Mouse (Mus musculus): ENCODE measurements around the gene Ap3m1.

Gene Ap3m1

DNA sequence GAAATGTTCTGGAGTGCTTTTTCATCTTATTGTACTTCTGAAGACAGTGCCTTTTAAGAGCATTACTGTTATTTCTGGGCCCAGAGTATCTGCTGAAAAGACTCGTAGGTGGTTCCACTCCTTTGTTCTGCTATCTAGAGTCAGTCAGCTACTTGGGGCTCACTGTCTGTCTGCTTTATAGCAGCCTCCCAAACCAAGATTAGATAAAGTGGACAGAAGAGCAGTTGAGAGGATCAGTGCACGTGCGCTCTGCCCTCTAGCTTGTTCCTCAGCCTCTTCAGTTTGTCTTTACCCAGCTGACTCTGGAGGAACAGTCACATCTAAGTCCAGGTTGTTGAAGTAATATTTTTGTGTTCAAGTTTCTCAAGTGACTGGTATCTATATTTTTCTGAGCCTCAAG, 21.7 kb upstream of the Ap3m1 start:
- DNase-seq (ENCODE audit: low spot score in 2 of 2) = no peak

DNA sequence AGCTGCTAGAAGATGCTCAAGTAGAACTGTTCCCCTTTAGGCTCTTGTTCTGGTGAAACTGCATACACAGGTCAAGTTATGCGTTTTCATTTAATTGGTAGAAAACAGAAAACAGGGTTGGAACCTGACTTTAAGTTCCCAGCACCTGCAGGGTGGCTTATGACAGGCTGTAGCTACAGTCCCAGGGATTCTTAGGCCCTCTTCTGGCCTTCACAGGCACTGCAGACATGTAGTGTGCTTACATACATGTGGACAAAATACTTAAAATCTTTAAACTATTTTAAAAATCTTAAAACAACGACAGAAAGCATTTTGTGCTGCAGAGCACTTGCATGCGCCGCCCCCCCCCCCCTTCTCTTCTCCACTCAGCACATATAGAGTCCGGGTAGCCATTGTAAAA, 17.3 kb upstream of the Ap3m1 start:
- no peak for DNase-seq (ENCODE audit: low spot score in 2 of 2)

DNA sequence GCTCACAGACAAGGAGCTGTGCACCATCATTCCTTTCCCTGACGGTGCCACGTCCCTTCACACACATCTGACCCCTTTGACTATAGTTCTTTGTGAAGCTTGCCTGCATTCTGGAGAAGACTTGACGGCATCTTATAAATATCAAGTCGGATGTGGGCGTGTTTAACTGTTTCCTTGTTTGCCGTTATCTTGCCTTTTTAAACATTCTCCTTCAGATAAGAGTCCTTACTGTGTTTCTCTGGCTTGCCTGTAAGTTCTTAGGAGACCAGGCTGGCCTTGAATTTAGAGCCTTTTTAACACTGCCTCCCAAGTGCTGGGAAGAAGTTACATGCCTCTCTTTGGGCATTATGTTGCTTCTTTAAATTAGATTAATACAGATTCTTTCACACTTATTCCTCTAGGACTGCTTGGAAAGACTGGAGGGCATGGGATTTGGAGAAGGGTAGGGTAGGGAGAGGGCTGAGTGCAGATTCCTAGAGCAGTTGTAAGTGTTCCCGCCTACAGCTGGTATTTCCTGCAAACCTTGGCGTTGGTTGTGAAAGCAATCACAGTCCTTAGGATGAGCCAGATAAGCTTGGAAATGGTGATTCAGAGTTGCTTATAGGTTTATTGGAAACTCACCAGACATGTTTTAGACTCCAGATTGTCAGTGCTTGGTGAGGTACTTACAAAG, 13.3 kb upstream of the Ap3m1 start:
- DNase-seq (ENCODE audit: low spot score in 2 of 2) = no peak

DNA sequence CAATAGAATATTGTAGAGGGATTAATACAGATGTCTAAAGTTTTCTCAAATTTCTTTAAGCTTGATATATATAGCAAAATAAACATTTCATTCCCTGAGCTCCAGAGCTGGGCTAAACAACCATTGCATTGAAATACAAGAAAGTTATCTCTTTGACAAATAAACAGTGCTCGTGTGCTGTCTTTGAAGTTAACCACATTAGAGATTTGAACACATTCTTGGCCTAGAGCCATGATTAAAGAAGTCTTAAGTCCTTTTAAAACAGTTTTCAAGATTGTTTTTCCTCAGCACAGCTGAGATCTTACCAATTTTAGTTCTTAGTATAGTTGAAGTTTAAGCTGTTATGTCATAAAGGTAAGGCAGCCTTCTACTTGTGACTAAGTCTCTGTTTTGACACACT, 12.0 kb upstream of the Ap3m1 start:
- DNase-seq (ENCODE audit: low spot score in 2 of 2) = no peak

DNA sequence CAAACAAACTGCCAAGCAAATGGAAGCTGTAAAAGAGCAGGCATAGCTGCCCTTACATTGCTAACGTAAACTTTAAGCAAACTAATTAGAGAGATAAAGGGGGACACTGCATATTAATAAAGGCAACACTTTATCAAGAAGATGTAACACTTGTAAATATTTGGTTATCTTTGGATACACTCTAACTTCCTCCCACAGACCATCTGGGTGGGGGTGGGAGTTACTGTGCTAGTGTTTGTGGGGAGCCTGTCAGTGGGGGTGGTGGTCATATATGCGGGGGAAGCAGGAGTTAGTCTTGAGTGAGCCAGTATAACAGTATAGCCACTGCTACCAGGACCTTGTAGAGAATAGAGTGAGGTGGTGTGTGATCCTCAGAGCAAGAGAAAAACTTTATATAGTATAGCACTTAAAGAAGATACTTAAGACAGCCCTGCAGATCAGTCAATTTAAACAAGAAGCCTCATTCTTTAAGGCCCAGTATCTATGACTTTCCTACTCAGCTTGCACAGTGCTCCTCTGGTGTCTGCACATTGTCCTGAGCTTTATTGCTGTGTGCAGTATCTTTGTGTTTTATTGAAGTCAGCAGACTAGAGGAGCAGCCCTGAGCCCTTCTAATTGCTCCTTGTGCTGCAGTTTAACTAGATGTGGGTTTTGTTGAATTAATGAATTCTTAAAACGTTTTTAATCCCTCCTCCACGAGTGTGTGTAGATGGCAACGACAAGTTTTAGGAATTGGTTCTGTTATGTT, 10.6 kb upstream of the Ap3m1 start:
- no peak for DNase-seq (ENCODE audit: low spot score in 2 of 2)

DNA sequence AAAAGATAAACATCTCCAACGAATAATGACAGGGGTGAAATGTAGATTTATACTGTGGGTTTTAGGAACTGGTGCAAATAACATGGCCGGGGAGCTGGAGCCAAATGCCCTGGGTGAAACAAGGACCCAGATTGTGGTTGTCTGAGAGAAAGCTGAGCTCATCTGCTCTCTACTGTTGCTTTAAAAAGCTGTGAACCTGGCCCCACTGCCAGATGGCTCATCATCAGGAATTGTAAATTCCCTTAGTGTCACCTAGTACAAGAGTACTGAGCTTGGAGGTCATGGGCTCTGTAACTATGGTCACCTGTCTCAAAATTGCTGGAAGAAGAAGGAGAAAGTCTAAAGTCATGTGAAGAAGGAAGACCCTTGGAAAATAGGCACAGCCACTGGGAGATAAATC, 6.7 kb upstream of the Ap3m1 start:
- no peak for DNase-seq (ENCODE audit: low spot score in 2 of 2)

DNA sequence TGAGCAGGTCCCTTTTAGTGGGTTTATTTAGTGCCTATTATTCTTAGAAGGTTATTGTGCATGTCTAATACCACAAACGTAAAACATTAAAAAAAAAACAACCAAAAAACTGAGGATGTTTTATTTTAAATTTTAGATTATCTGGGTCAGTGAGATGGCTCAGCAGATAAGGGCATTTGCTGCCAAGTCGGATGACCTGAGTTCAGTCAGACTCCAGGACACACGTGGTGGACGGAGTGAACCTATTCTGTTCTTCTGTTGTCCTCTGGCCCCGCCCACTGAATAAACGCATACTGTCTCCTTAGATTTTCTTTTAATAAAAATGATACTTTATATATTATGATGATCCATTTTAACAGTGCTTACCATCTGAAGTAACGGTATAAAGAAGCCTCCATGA, 1.3 kb upstream of the Ap3m1 start:
- no peak for DNase-seq (ENCODE audit: low spot score in 2 of 2)

DNA sequence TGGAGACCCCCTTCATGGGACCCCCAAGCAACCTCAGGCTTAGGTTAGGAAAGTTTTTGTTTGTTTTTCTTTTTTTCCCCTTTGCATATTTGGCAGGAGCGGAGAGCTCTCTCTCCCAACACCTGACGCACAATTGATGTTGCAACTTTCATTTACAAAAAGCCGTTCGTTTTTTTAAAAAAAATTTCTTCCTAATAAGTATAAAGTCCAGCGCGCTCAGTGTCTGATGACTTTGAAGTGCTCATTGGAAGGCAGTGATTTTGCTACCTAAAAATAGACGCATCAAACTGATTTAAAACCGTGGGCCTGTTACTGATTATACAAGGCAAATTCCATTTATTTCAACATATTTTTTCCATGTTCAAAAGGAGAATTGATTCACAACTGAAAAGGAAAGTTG, 843 bp upstream of the Ap3m1 start:
- no peak for DNase-seq (ENCODE audit: low spot score in 2 of 2)

DNA sequence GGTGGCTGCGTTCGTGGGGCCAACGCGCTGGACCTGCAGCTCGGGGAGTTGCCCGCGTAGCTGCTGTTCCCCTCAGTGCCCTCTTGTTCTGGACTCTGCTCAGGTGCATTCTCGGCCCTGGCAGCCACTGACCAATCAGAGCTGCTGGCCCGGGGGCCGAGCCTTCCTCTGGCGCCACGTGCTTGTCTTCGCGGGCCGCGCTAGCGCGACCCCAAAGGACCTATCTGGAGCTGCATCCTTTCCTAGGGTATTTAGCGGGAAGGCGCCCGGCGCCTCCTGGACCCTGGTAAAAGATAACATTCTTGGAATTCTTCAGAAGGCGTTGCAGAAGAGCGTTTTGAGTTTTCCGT, 448 bp upstream of the Ap3m1 start:
- DNase-seq (ENCODE audit: low spot score in 2 of 2) = peak in 1 of 2 experiments; percentile 34

DNA sequence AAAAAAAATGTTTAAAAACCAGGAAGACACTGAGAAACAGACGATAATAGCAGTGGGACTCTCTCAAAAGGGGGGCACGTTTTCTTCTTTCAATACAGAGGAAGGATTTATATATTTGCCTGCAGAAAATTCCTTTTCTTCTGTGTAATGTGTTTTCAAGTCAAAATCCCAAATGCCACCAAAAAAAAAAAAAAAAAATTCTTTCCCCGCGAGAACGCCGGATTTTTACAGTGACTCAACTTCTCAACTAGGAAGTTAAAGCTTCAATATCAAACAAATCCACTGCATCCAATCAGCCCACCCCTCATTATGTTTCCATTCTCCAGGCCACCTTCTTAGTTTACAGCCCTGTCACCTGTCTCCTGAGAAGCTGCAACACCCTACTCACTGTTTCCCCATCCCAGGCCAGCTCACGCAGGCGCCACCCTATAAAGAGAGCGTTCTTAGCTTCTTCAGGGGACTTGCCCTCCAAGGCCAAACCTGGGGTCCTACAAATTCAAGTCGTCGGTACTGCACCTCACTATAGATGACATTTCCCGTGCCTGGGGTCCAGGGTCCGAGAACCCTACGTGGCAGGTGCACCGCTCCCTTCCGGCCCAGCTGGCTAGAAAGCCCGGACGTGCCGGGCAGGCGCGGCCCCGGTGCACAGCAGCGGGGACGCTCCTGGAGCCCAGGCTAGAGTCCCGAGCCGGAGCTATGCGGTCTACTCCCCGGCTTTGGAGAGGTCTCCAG, 762 bp downstream of the Ap3m1 start:
- no peak for DNase-seq (ENCODE audit: low spot score in 2 of 2)

DNA sequence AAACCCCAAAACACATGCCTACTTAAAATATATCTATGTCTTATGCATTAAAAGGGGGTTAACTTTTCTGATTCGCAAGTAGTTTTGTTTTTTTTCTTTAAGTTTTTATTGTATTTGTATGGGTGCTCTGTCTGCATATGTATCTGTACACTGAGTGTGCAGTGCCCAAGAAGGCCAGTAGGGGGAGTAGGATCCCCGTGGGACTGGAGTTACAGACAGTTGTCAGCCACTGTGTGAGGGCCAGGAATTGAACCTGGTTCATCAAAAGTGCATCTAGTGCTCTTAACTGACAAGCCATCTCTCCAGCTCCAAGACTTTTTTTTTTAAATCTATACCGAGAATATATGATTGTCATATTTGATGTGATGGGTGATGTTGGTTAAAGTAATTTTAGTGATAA, 1.6 kb downstream of the Ap3m1 start:
- peak in 1 of 2 experiments; percentile 55 for DNase-seq (ENCODE audit: low spot score in 2 of 2)

DNA sequence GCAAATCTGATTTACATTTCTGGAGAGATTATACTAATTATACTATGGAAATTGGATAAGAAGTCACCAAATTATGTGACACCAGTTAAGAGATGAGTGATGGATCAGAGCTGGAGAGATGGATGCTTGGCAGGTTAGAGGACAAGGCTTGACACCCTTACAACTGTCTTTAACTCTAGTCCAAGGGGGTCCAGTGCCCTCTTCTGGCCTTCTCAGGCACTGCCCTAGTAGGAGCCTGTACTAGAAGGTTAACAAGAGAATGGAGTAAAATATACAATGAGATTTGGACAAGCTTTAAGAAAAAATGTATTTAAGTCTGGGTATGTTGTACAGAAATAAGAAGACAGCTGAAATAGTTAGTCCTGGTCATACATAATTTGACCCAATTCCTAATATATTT, 3.4 kb downstream of the Ap3m1 start:
- peak in 1 of 2 experiments; percentile 46 for DNase-seq (ENCODE audit: low spot score in 2 of 2)

DNA sequence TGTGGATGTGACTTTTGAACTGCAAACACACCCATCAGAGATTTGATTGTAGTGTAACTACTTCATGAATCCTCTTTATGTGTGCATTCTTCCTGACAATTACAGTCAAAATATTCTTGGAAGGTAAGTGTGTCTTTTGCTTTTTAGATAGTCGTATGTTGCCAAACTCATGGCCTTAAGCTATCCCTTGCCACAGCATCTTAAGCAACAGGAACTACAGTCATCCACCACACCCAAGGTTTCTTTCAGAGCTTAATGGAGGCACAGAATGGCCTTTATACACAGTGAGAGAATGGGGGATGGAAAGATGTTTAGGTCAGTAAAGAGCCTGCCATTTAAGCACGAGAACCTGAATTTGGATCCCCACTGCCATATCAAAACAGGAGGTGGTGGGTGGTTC, 4.5 kb downstream of the Ap3m1 start:
- DNase-seq (ENCODE audit: low spot score in 2 of 2) = no peak

DNA sequence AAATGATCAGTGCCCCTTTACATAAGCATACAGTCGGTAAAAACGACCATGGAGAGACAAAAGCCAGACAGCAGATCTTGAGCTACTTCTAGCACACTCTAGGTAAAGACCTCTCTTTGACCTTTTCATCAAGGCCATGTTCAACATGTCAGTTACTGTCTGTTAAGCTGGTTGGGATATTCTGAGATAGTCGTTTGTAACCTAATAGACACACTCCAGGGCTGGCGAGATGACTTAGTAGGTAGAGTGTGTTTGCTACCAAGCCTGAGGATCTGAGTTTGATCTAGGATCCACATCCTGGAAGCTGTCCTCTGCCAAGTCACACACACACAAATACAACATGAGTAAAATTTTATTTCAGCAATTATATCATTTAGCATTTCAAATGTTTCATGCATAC, 12.7 kb downstream of the Ap3m1 start:
- no peak for DNase-seq (ENCODE audit: low spot score in 2 of 2)

DNA sequence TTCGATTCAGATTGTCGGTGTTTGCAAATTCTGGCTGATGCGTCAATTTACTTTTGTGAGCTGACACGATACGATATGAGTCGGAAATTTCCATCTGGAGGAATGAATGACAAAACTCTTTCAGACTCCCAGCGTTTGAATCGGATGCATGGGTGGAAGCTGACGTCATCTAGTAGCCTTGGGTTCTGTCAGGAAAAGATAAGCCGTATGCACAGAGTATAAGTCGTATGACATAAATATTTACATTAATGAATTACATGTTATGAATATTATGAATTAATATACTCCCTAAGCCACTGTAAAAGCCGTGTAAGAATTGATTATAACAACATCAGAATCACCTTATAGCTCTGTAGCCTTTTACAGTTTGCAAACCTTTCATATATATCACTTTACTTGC, 13.2 kb downstream of the Ap3m1 start:
- no peak for DNase-seq (ENCODE audit: low spot score in 2 of 2)

DNA sequence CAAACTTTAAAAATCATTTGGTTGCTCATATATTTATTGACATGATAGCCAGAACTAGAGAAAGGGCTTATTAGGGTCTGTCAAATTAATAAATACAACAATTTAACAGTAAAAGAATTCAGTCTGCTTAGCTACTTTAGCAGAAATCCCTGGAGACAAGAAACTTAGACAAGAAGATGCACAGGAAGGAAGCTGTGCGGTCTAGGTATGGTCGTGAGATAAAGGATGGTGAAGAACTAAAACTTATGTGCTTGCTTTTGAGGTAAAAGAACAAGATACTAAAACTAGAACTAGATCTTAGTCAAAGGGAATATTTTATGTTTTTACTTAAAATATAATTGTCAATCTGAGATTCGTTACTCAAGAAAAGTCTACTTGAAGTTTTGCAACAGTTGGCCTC, 17.5 kb downstream of the Ap3m1 start:
- DNase-seq (ENCODE audit: low spot score in 2 of 2) = no peak

DNA sequence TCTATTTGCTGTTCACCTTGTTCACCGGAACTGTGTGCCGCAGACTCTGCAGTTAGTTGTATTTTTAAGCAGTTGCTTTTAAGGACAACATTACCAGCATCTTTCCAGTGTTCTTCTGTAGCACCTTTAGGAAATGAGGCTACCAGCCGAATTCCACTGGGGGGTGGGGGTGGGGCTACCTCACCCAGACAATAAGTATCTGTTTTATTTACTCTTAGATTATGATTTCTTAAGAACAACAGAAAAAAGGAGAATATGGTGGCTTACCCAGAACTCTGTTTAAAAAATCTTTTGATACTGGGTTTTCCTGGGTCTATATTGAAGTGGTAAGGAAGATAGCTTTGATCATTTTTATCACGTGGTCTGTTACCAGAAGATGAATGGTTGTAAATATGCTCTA, 18.0 kb downstream of the Ap3m1 start:
- DNase-seq (ENCODE audit: low spot score in 2 of 2) = no peak

DNA sequence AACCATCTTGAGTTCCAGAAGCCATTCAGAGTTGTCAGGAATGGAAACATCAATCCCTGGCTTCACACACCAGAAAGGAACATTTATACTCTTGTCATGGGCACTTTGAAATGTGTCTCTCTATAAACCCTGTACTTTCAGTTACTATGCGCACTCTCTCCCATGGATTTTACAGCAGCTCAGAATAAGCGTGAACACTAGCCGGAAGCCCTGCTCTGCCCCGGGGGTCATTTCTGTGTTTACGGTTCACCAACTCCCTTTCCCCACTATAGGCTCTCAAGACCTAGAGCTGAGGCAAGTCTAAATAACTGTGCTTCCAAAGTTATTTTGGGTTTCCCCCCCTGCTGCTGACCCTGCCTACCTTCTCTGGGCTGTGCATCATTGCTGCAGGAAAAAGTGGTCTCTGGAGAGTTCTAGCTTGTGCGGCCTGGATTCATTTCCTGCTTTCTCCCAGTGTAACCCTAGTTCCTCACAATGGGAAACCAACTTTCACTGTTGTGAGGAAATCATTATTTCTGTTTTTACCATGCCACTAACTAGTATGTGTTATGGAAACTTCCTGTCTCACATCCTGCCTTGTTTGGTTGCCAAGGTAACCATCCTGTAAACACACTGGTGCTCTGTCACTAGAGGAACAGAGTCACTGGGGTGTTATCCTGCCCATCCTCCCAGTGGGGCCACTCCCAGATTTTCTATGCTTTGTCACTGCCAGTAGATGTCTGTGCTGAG, 20.4 kb downstream of the Ap3m1 start:
- DNase-seq (ENCODE audit: low spot score in 2 of 2) = no peak

DNA sequence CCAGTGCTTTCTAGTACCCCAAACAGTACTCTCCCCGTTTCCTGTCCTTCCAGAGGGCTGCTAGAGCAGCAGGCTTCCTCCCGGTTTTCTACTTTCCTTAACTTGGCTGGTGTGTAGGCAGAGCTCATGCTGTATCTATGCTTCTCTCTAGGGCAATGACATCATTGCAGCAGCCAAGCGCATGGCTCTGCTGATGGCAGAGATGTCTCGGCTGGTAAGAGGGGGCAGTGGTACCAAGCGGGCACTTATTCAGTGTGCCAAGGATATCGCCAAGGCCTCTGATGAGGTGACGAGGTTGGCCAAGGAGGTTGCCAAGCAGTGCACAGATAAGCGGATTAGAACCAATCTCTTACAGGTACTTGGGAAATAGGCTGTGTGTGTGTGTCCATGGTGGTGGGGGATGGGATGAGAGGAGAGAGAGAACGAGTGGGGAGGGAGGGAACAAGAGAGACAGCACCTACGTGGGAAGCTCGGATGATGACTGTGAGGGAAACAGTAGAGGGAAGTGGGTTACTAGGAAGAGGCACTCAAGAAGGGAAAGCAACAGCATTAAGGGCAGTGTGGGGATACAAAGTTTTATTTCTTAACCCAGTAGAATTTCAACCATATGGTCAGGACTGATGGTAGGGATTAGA, 23.2 kb downstream of the Ap3m1 start:
- DNase-seq (ENCODE audit: low spot score in 2 of 2) = no peak

DNA sequence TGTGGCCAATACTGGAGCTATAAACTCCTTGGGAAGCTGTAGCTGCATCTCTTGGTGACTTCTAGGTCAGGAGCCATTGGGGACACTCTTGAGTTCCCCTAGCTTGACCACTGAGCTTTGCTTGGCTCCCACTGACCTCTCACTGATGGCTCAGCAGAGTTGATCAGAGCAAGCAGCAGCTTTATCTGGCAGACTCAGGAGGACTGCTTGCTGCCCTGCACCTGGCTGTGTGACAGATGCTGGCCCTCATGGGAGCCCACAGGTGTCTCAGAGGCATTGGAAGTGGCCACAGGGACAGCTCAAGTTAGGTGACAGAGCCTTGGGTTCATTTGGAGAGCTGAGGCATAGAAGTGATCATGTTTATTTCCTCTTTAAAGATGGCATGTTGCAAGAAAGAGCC, 24.8 kb downstream of the Ap3m1 start:
- DNase-seq (ENCODE audit: low spot score in 2 of 2) = no peak

DNA sequence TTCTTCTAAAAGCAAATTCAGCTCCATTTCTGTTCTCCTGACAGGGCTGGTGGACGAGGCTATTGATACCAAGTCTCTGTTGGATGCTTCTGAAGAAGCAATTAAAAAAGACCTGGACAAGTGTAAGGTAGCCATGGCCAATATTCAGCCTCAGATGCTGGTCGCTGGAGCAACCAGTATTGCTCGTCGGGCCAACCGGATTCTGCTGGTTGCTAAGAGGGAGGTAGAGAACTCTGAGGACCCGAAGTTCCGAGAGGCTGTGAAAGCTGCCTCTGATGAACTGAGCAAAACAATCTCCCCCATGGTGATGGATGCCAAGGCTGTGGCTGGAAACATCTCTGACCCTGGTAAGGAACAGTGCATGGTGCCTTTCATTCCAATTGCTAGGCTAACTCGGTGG, 31.9 kb downstream of the Ap3m1 start:
- no peak for DNase-seq (ENCODE audit: low spot score in 2 of 2)

DNA sequence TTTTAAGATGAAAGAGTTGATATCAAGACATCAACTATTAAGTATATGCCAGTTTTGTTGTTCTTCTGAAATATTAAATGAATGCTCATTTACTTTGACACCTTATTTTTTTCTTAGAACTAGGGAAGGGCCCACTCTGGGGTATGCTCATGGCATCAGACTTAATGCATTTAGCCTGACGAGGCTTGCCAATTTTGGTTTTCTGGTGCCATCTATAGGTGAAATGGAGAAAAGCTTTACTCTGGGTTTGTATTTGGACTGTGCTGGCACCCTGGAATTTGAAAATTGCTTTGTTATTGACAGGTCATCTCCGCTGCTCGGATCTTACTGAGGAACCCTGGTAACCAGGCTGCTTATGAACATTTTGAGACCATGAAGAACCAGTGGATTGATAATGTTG, 33.3 kb downstream of the Ap3m1 start:
- DNase-seq (ENCODE audit: low spot score in 2 of 2) = no peak

Measured in spleen, postnatal 14 days (tissue).